ENCODE assay signal across 25 mouse cellular contexts in genomic region chr9:105852778-105853065, GRCm38 (mm10). TPM values are rescaled to one million over a fixed set of nuclear protein-coding genes. Genes with fewer than 3 reads are reported as not detected.
DNase-seq lines count a peak whose midpoint lies in the region.
"Had no signal": no experiment of that assay in that cellular context is flagged by ENCODE, and none has a peak within 500 bp of the region (broad histone marks: within the 10 kb centered on the region; RNA-seq: fewer than 3 reads in every experiment).

No protein-coding gene starts in this region.

- no peaks in the 10 kb centered on the region for H3K9me3 ChIP-seq in heart, embryonic 10.5 days

- intact Hi-C loops in left cerebral cortex, postnatal 36 days (cut with DNase I): no loop called here

- 89% methylated on average over 1 of the region's 1 CpGs for WGBS in heart, embryonic 10.5 days

- DNase-seq in heart, adult 8-10 months (ENCODE audit: low spot score): peak; percentile 56
- no peak for DNase-seq in heart, embryonic 10.5 days (ENCODE audit: low spot score)
- DNase-seq in 3T3-L1 (ENCODE audit: low read depth, low spot score) (peak; percentile 32), NIH3T3 (ENCODE audit: low read depth) (peak; percentile 21)
- DNase-seq in left cerebral cortex, postnatal 36 days (ENCODE audit: low spot score in 2 of 2): no peak
- no peak for DNase-seq in layer of hippocampus, adult 8-10 months (ENCODE audit: low spot score in 2 of 2)
- DNase-seq: adrenal gland, adult 2 months; adrenal gland, adult 8-10 months; adrenal gland, postnatal 10 days; adrenal gland, postnatal 14 days; adrenal gland, postnatal 25 days; adrenal gland, postnatal 36 days; B cell, adult 2 months; cerebellum, adult 11 months; cerebellum, adult 11-12 months; cerebellum, adult 18-20 months; cerebellum, adult 2 months; cerebellum, adult 8-10 months had no signal

- H3K4me1 ChIP-seq in heart, embryonic 10.5 days: peaks cover 6% of the 10 kb centered on the region; the same call in 1 of the 2 replicates

- no peak overlapping the region for H3K4me3 ChIP-seq in heart, embryonic 10.5 days

- no peak overlapping the region for H3K27ac ChIP-seq in heart, embryonic 10.5 days

- no peaks in the 10 kb centered on the region for H3K27me3 ChIP-seq in heart, embryonic 10.5 days (ENCODE audit: insufficient read depth, poor library complexity, severe bottlenecking)

- no peaks in the 10 kb centered on the region for H3K36me3 ChIP-seq in heart, embryonic 10.5 days
- H3K36me3 ChIP-seq: G1E had no signal

RNA-seq across cellular contexts. Expression of gene Col6a6, which starts 24.8 kb away (rescaled TPM):
- 1 to 10 TPM; 2.3 to 4.3 (median 3.4) TPM for total RNA-seq in heart, adult 8-10 months (2022)
- 0.13 and 0.17 TPM in 2 replicates for polyA plus RNA-seq in heart, embryonic 10.5 days (2016; fragmentation: Nextera tagmentation; extraction: Ambion mirVana)
- total RNA-seq in left cerebral cortex, postnatal 36 days (2021): under 1 TPM; 0.32 to 0.45 TPM
- total RNA-seq in layer of hippocampus, adult 8-10 months (2022): under 1 TPM; 0.43 to 0.74 (median 0.52) TPM
- total RNA-seq: CH12.LX, MEL had no signal
- polyA plus RNA-seq: activated CD4-positive, CD25-positive, alpha-beta regulatory T cell, adult 4 months; C2C12; CD4-positive, CD25-positive, alpha-beta regulatory T cell, adult 4 months; G1E; Patski had no signal

Comparison
In these comparisons a context has a peak if more than half of its experiments do, and no peak if none do; other contexts are left out.
1. DNase-seq: peak in heart, adult 8-10 months (single experiment), 3T3-L1 (single experiment) and NIH3T3 (single experiment); none in heart, embryonic 10.5 days (single experiment), left cerebral cortex, postnatal 36 days (0 of 2) and layer of hippocampus, adult 8-10 months (0 of 2).